Mouse (Mus musculus): Measurements from ENCODE around the gene Gm8138. TPM values are rescaled to one million over a fixed set of nuclear protein-coding genes. Genes with fewer than 3 reads are reported as not detected.

The Gm8138 gene
- not detected in 2 replicates for polyA plus RNA-seq (2012; rRNA removed)

GRCm38 (mm10) chr14:43416250-43416649 lies at the start of gene Gm8138:
Gene Gm8138, minus strand, starts transcription at chr14:43416350.

Other genes starting within 250 kb of the Gm8138 start
- not detected in 2 replicates for gene Gm7233, start 236.5 kb downstream of the Gm8138 start, polyA plus RNA-seq (2012; rRNA removed)
- not detected in 2 replicates for gene Gm8122, start 181.0 kb downstream of the Gm8138 start, polyA plus RNA-seq (2012; rRNA removed)
- gene Gm8126, start 157.7 kb downstream of the Gm8138 start, polyA plus RNA-seq (2012; rRNA removed) = not detected in 2 replicates
- gene Gm9732, start 141.3 kb downstream of the Gm8138 start, polyA plus RNA-seq (2012; rRNA removed) = not detected in 2 replicates
- gene Gm8127, start 122.5 kb downstream of the Gm8138 start, polyA plus RNA-seq (2012; rRNA removed) = not detected in 2 replicates
- not detected in 2 replicates for gene 1700001F09Rik, start 68.5 kb downstream of the Gm8138 start, polyA plus RNA-seq (2012; rRNA removed)
- gene Gm5799, start 127.2 kb upstream of the Gm8138 start, polyA plus RNA-seq (2012; rRNA removed) = not detected in 2 replicates
- not detected in 2 replicates for gene Gm17654, start 162.8 kb upstream of the Gm8138 start, polyA plus RNA-seq (2012; rRNA removed)
- gene Gm10375, start 191.7 kb upstream of the Gm8138 start, polyA plus RNA-seq (2012; rRNA removed) = not detected in 2 replicates